Mouse (Mus musculus) intestine, embryonic 15.5 days (tissue): ENCODE results near the gene Olfr194. TPM values are rescaled to one million over a fixed set of nuclear protein-coding genes. Genes with fewer than 3 reads are reported as not detected.
"Not testable (repeated sequence)": the region's sequence is repeated elsewhere in the genome, so short reads cannot be mapped to it uniquely, and the experiment has no call there.

ENCODE experiments used
- ATAC-seq: fragments of 200-750 bp; cut with Nextera tagmentation; 2 replicates; pipeline ENCODE4 v1.8.0; 2017; ENCODE audit warnings: moderate TSS enrichment, moderate library complexity
- H3K27ac ChIP-seq: fragments of 300-500 bp; sonication (generic); 2 replicates; pipeline ENCODE4 v1.5.1; 2015; ENCODE audit warnings: mild to moderate bottlenecking, inconsistent platforms
- H3K27me3 ChIP-seq: fragments of 300-500 bp; sonication (generic); replicated peaks from 2 replicates; pipeline ENCODE4 v1.6.1; 2015; ENCODE audit warnings: inconsistent platforms
- H3K36me3 ChIP-seq: fragments of 300-500 bp; sonication (generic); 2 replicates; pipeline ENCODE4 v1.6.1; 2015; ENCODE audit warnings: inconsistent platforms
- H3K4me1 ChIP-seq: fragments of 300-500 bp; sonication (generic); replicated peaks from 2 replicates; pipeline ENCODE4 v1.6.1; 2015; ENCODE audit warnings: inconsistent platforms
- H3K4me2 ChIP-seq: fragments of 300-500 bp; sonication (generic); replicated peaks from 2 replicates; pipeline ENCODE4 v1.6.1; 2015; ENCODE audit warnings: mild to moderate bottlenecking, inconsistent platforms
- H3K4me3 ChIP-seq: fragments of 300-500 bp; sonication (generic); replicated peaks from 2 replicates; pipeline ENCODE4 v1.5.1; 2015; ENCODE audit warnings: inconsistent platforms
- H3K9ac ChIP-seq: fragments of 300-500 bp; sonication (generic); 2 replicates; pipeline ENCODE4 v1.6.1; 2015; ENCODE audit warnings: inconsistent platforms
- H3K9me3 ChIP-seq: fragments of 300-500 bp; sonication (generic); 2 replicates; pipeline ENCODE4 v1.6.1; 2016; ENCODE audit warnings: inconsistent platforms
- WGBS: fragments of 180-500 bp; shearing (Covaris S2); methylation state at CpG from one replicate; pipeline ENCODE4 v1.1.7; 2015; 5-methylcytosine and 5-hydroxymethylcytosine counted together
- polyA plus RNA-seq: library from polyadenylated mRNA; unstranded; fragments of >200 nt; fragmentation: Nextera tagmentation; extraction: Ambion mirVana; gene quantifications from 2 replicates; pipeline ENCODE4 v1.2.1, GENCODE M21; 2015

The Olfr194 gene
- polyA plus RNA-seq = not detected in 2 replicates

GRCm38 (mm10) chr16:59120969-59121368 is at the start of gene Olfr194:
Olfr194 (minus strand) TSS chr16:59121069.
- no peaks in the 10 kb centered on the region for H3K9me3 ChIP-seq
- ATAC-seq = no peak
- H3K4me2 ChIP-seq = no peak within 1 kb of the TSS
- no peaks in the 10 kb centered on the region for H3K36me3 ChIP-seq
- H3K27ac ChIP-seq = no peak within 1 kb of the TSS
- no peak within 1 kb of the TSS for H3K4me3 ChIP-seq
- H3K9ac ChIP-seq = no peak within 1 kb of the TSS
- no peaks in the 10 kb centered on the region for H3K27me3 ChIP-seq
- H3K4me1 ChIP-seq = no peaks in the 10 kb centered on the region

- Histone ChIP-seq H3K27ac (no peak within 1 kb of the TSS), H3K9ac (no peak within 1 kb of the TSS), H3K4me3 (no peak within 1 kb of the TSS), H3K4me1 (no peaks in the 10 kb centered on the region), H3K9me3 (no peaks in the 10 kb centered on the region), H3K4me2 (no peak within 1 kb of the TSS), H3K36me3 (no peaks in the 10 kb centered on the region), H3K27me3 (no peaks in the 10 kb centered on the region)
- no peak for ATAC-seq
- WGBS = 72% methylated on average over 3 of the region's 3 CpGs
These were observed 49.5 kb upstream of the Olfr194 start, which contains the start of gene Olfr196 for GRCm38 (mm10) chr16:59170354-59170753. Olfr196 (minus strand) TSS chr16:59170454.

GRCm38 (mm10) chr16:59151996-59152395 is 31.1 kb upstream of the Olfr194 start:
- H3K27me3 ChIP-seq = no peaks in the 10 kb centered on the region
- H3K4me1 ChIP-seq = no peaks in the 10 kb centered on the region
- H3K4me3 ChIP-seq = no peak overlapping the region
- H3K4me2 ChIP-seq = no peak overlapping the region
- 87% methylated on average over 2 of the region's 2 CpGs for WGBS
- ATAC-seq = no peak
- no peak overlapping the region for H3K27ac ChIP-seq
- H3K36me3 ChIP-seq = no peaks in the 10 kb centered on the region
- no peak overlapping the region for H3K9ac ChIP-seq
- no peaks in the 10 kb centered on the region for H3K9me3 ChIP-seq

DNA sequence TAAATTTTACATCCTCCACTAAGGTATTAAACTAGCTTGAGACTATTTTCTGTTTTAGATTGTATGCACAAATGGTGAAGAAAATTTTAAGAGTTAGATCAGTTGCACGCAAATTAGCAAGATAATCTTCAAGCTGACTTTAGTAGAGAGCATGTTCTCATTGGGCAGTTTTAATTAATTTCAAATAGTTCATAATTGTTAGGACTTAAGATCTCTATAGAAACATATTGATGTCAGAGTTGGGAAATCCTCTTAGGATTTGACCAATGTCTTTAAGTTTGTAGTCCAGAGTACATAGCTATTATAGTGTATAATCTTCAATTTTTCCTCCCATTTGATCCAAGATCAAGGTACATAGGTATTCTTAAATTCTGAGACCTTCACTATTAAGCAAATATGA is 25.9 kb upstream of the Olfr194 start, which contains the start of gene Olfr195:
Olfr195 (plus strand) TSS at position 301 of the 400 bp plus-strand sequence.
- Histone ChIP-seq H3K4me3 (no peak within 1 kb of the TSS), H3K9ac (no peak within 1 kb of the TSS), H3K9me3 (no peaks in the 10 kb centered on the region), H3K4me1 (no peaks in the 10 kb centered on the region), H3K27ac (no peak within 1 kb of the TSS), H3K4me2 (no peak within 1 kb of the TSS), H3K36me3 (no peaks in the 10 kb centered on the region), H3K27me3 (no peaks in the 10 kb centered on the region)
- 94% methylated on average over 1 of the region's 1 CpGs for WGBS
- no peak for ATAC-seq

DNA sequence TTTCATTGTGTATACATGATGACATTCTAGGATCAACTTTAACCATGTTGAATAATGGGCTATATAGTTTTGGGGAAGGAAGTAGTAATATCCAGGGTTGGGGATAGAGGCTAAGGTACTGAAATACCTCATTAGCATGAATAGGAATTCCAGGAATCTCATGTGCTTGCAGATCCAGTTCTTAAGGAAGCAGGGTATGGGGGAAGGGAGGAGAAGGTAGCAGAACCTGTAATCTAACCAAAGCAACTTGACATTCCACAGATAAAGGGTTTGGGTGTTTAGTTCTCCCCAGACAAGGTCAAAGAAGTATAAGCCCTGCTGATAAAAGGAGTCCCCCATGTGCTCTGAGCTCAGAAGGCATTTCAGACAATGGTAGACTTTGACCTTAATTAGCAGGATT is 20.2 kb upstream of the Olfr194 start:
- no peak for ATAC-seq
- H3K27ac ChIP-seq = no peak overlapping the region

DNA sequence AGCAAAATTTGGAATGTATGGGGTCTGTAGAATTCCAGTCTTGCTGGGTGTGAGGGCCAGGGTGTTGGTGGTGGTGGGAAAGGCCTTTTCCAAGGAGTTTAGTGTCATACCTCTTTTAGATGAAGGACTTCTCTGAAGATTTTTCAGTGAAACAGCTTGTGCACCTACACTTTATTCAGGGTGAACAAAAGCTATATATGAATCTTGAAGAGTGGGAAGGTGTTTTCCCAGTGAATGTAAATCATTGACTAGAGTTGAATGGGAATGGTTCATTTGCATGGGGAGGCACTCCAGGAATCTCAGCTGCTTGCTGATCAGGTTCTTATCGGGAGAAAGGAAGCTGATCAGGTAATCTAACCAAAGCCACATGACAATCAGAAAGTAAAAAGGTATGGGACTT is 9.9 kb upstream of the Olfr194 start:
- WGBS = 73% methylated on average over 1 of the region's 1 CpGs
- no peaks in the 10 kb centered on the region for H3K27me3 ChIP-seq
- H3K4me1 ChIP-seq = no peaks in the 10 kb centered on the region
- H3K4me2 ChIP-seq = no peak overlapping the region
- no peak for ATAC-seq
- no peak overlapping the region for H3K9ac ChIP-seq
- H3K36me3 ChIP-seq = no peaks in the 10 kb centered on the region
- no peaks in the 10 kb centered on the region for H3K9me3 ChIP-seq
- no peak overlapping the region for H3K27ac ChIP-seq
- no peak overlapping the region for H3K4me3 ChIP-seq

More for the DNA sequence above, 20.2 kb upstream of the Olfr194 start:
- Histone ChIP-seq H3K4me3 (no peak overlapping the region), H3K27me3 (no peaks in the 10 kb centered on the region), H3K4me1 (no peaks in the 10 kb centered on the region), H3K4me2 (no peak overlapping the region), H3K36me3 (no peaks in the 10 kb centered on the region), H3K9ac (no peak overlapping the region), H3K9me3 (no peaks in the 10 kb centered on the region)

- no peak for ATAC-seq
- Histone ChIP-seq H3K36me3 (no peaks in the 10 kb centered on the region), H3K4me3 (no peak within 1 kb of the TSS), H3K27me3 (no peaks in the 10 kb centered on the region), H3K27ac (no peak within 1 kb of the TSS), H3K9ac (no peak within 1 kb of the TSS), H3K9me3 (no peaks in the 10 kb centered on the region), H3K4me2 (no peak within 1 kb of the TSS), H3K4me1 (no peaks in the 10 kb centered on the region)
- 92% methylated on average over 1 of the region's 1 CpGs for WGBS
These were observed 9.1 kb downstream of the Olfr194 start, which contains the start of gene Olfr193 for GRCm38 (mm10) chr16:59111781-59112180. Olfr193 (minus strand) TSS chr16:59111881.

- H3K4me2 ChIP-seq, H3K27me3 ChIP-seq, ATAC-seq, H3K27ac ChIP-seq, H3K9me3 ChIP-seq, H3K4me3 ChIP-seq, H3K9ac ChIP-seq, H3K36me3 ChIP-seq, H3K4me1 ChIP-seq: not testable (repeated sequence)
- 46% methylated on average over 5 of the region's 5 CpGs for WGBS
These were observed 12.3 kb downstream of the Olfr194 start for GRCm38 (mm10) chr16:59108522-59108921.

DNA sequence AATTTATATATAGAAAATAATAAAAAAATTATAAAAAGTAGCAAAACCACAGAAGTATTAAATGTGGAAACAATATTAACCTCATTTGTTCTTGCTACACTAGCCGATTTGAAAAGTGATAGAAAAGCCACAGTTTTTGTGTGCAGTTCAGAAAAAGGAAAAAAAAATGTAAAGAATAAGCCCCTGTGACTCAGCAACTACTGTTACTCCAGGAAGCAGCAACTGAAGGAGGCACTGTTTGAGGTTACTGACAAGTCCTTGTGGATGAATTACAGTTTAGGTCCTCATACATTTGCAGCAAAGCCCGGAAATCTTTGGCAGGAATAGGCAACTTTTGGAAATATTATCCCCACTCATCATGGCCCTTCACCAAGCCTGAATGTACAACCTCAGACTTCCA is 15.6 kb downstream of the Olfr194 start:
- Histone ChIP-seq H3K9ac (no peak overlapping the region), H3K36me3 (no peaks in the 10 kb centered on the region), H3K9me3 (no peaks in the 10 kb centered on the region), H3K27me3 (no peaks in the 10 kb centered on the region), H3K4me2 (no peak overlapping the region), H3K4me1 (no peaks in the 10 kb centered on the region), H3K4me3 (no peak overlapping the region), H3K27ac (no peak overlapping the region)
- ATAC-seq = no peak
- 74% methylated on average over 2 of the region's 2 CpGs for WGBS

- H3K9me3 ChIP-seq, H3K4me2 ChIP-seq, ATAC-seq, H3K27me3 ChIP-seq, H3K9ac ChIP-seq, H3K27ac ChIP-seq, H3K36me3 ChIP-seq, H3K4me1 ChIP-seq, H3K4me3 ChIP-seq: not testable (repeated sequence)
- 75% methylated on average over 1 of the region's 1 CpGs for WGBS
These were observed 31.1 kb downstream of the Olfr194 start, which contains the start of gene Olfr191 for GRCm38 (mm10) chr16:59089722-59090121. Olfr191 (minus strand) TSS chr16:59089822.

GRCm38 (mm10) chr16:59081113-59081512 is 39.8 kb downstream of the Olfr194 start:
- not testable (repeated sequence) for ATAC-seq, H3K27ac ChIP-seq, H3K4me1 ChIP-seq, H3K36me3 ChIP-seq, H3K9me3 ChIP-seq, H3K4me2 ChIP-seq, H3K27me3 ChIP-seq, H3K4me3 ChIP-seq, H3K9ac ChIP-seq
- 77% methylated on average over 2 of the region's 2 CpGs for WGBS

DNA sequence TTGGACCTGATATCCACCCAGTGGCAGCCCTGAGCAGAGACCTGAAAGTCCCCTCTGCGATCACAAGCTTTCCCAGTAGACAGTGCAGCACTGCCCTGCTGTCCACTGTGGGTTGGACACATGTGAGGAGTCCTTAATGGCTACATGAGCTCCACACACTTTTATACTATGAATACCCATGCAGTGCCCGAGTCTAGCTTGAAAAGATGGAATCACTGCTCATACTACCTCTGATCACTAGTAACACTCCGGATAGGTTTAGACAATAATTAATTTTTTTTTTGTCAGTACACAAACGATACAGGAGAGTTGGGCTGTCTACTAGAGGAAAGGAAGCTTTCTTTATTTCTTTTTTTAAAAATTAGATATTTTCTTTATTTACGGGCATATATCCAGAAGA is 43.0 kb downstream of the Olfr194 start, which contains the start of gene Olfr190:
Olfr190 (minus strand) TSS at position 101 of the 400 bp plus-strand sequence.
- Histone ChIP-seq H3K9me3 (no peaks in the 10 kb centered on the region), H3K9ac (no peak within 1 kb of the TSS), H3K4me2 (no peak within 1 kb of the TSS), H3K4me1 (no peaks in the 10 kb centered on the region), H3K4me3 (no peak within 1 kb of the TSS), H3K36me3 (no peaks in the 10 kb centered on the region), H3K27ac (no peak within 1 kb of the TSS), H3K27me3 (no peaks in the 10 kb centered on the region)
- WGBS = 88% methylated on average over 5 of the region's 5 CpGs
- no peak for ATAC-seq

GRCm38 (mm10) chr16:59073520-59073919 is 47.3 kb downstream of the Olfr194 start:
- no peak overlapping the region for H3K27ac ChIP-seq
- WGBS = 75% methylated on average over 1 of the region's 1 CpGs
- no peaks in the 10 kb centered on the region for H3K36me3 ChIP-seq
- no peak overlapping the region for H3K4me2 ChIP-seq
- ATAC-seq = no peak; the same call in 1 of the 2 replicates
- no peaks in the 10 kb centered on the region for H3K27me3 ChIP-seq
- no peak overlapping the region for H3K9ac ChIP-seq
- H3K4me3 ChIP-seq = no peak overlapping the region
- H3K4me1 ChIP-seq = no peaks in the 10 kb centered on the region
- H3K9me3 ChIP-seq = no peaks in the 10 kb centered on the region
